Mouse (Mus musculus) liver, postnatal 0 days (tissue): ENCODE measurements at regions not wholly inside any gene's neighbourhood (a gene's known extent, or its start where the extent isn't known, plus 50 kb on each side); places are given as distances from the start of the nearest gene placed in this dataset.

Experiments used
- CTCF ChIP-seq: sonication (generic); IDR thresholded peaks from 2 replicates; pipeline ENCODE4 v1.5.1; 2016; ENCODE audit warnings: antibody characterized with exemption, low read depth
- EP300 ChIP-seq: IDR thresholded peaks from 2 replicates; pipeline ENCODE4 v1.6.1; 2016; ENCODE audit warnings: antibody characterized with exemption, low read depth, mild to moderate bottlenecking

- no peak for TF ChIP-seq CTCF
- no peak for TF ChIP-seq EP300
Measured at GRCm38 (mm10) chr15:37072202-37072862, 64.8 kb upstream of the Zfp706 start.
